Mouse (Mus musculus): Measurements from ENCODE around the gene Sh3bgrl3. TPM values are rescaled to one million over a fixed set of nuclear protein-coding genes. Genes with fewer than 3 reads are reported as not detected.

Gene Sh3bgrl3
- polyA plus RNA-seq, 1 experiment from 2014 or later, result 1,117 TPM

DNA sequence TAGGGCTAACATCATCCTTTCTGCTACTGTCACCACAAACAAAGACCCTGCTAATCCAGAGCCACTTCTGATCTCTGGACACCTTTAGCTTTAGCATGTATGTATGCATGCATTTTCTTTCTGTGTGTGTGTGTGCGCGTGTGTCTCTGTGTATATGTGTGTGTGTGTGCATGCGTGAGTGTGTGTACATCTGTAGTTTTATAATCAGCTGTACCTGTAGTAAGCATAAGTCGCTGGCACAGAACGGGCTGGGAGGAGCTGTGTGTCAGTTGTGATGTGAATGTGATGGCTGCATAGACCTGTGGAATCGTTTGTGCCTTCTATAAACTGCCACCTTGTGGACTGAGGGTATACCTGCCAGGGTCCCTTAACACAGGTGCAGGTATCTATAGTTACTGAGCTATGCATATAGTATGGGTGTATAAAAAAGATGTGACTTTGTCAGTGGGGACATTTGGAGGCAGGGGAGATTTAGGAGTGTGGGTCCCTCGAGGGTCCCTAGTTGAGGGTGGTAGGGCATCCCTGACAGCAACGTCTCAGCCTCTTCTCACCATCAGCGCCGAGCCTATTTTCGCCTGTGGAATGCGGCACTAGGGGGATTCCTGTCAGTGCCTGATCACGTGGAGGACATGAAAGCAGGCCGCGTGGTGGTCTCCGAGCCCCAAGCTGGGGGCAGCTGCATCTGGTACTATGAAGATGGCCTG is 37.9 kb downstream of the Sh3bgrl3 start:
- 89% methylated on average over 12 of the region's 16 CpGs for whole genome bisulfite sequencing (ENCODE audit: missing documents)
- no peak overlapping the region for H3K27ac ChIP-seq

DNA sequence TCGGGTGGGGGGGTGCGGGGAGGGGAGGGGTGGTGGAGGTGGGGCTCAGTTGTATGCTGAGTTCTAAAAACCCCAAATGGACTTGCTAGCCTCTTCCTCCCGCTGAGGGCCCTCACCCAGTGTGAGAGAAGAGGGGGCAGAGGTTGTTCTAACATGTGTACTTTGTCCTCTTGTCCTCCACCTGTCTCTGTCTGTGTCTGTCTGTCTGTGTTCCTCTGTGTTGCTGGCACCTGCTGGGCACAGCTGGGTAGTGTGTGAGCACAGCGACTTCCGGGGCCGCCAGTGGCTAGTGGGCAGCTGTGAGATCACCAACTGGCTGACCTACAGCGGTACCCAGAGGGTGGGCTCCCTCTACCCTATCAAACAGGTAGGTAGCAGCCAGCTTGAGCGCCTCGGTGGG is 39.6 kb downstream of the Sh3bgrl3 start:
- H3K27ac ChIP-seq, result no peak overlapping the region
- WGBS (ENCODE audit: missing documents), result 94% methylated on average over 8 of the region's 9 CpGs

More for the DNA sequence above, 37.9 kb downstream of the Sh3bgrl3 start:
- Histone ChIP-seq H3K4me3 (ENCODE audit: inconsistent target) (no peak overlapping the region), H3K36me3 (ENCODE audit: inconsistent target) (no peaks in the 10 kb centered on the region; the same call in 1 of the 2 replicates), H3K79me2 (ENCODE audit: inconsistent target) (peaks cover 25% of the 10 kb centered on the region)

GRCm38 (mm10) chr4:134087412-134087811 is 41.2 kb downstream of the Sh3bgrl3 start:
- Histone ChIP-seq H3K36me3 (ENCODE audit: inconsistent target) (no peaks in the 10 kb centered on the region), H3K4me3 (ENCODE audit: inconsistent target) (no peak overlapping the region), H3K79me2 (ENCODE audit: inconsistent target) (no peaks in the 10 kb centered on the region), H3K27ac (no peak overlapping the region)
- 21% methylated on average over 7 of the region's 7 CpGs for WGBS (ENCODE audit: missing documents)

More for the DNA sequence above, 39.6 kb downstream of the Sh3bgrl3 start:
- H3K4me3 ChIP-seq (ENCODE audit: inconsistent target), result no peak overlapping the region
- no peaks in the 10 kb centered on the region; the same call in 1 of the 2 replicates for H3K36me3 ChIP-seq (ENCODE audit: inconsistent target)
- peaks cover 15% of the 10 kb centered on the region for H3K79me2 ChIP-seq (ENCODE audit: inconsistent target)

- WGBS (ENCODE audit: missing documents), result 89% methylated on average over 4 of the region's 4 CpGs
- Histone ChIP-seq H3K36me3 (ENCODE audit: inconsistent target) (no peaks in the 10 kb centered on the region), H3K4me3 (ENCODE audit: inconsistent target) (no peak overlapping the region), H3K79me2 (ENCODE audit: inconsistent target) (no peaks in the 10 kb centered on the region), H3K27ac (no peak overlapping the region)
Measured at GRCm38 (mm10) chr4:134084999-134085398, 43.6 kb downstream of the Sh3bgrl3 start.

DNA sequence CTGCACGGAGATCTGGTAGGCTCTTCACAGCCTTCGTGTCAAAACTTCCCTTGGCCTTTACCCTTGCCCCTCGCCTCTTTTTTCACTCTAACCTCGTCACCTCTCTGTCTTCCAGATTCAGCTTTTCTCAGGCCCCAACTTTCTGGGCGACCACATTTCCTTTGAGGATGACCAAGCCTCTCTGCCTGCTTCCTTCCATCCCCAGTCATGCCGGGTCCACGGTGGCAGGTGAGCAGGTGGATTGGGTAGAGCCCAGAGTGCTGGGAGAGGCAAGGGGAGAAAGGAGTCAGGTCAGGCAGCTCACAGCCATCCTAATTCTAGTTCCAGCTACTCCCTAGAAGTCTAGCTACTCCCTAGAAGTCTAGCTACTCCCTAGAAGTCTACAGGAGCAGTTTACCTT is 46.1 kb downstream of the Sh3bgrl3 start:
- 10% methylated on average over 7 of the region's 7 CpGs for WGBS (ENCODE audit: missing documents)
- Histone ChIP-seq H3K4me3 (ENCODE audit: inconsistent target) (no peak overlapping the region), H3K36me3 (ENCODE audit: inconsistent target) (no peaks in the 10 kb centered on the region), H3K79me2 (ENCODE audit: inconsistent target) (no peaks in the 10 kb centered on the region), H3K27ac (no peak overlapping the region)

DNA sequence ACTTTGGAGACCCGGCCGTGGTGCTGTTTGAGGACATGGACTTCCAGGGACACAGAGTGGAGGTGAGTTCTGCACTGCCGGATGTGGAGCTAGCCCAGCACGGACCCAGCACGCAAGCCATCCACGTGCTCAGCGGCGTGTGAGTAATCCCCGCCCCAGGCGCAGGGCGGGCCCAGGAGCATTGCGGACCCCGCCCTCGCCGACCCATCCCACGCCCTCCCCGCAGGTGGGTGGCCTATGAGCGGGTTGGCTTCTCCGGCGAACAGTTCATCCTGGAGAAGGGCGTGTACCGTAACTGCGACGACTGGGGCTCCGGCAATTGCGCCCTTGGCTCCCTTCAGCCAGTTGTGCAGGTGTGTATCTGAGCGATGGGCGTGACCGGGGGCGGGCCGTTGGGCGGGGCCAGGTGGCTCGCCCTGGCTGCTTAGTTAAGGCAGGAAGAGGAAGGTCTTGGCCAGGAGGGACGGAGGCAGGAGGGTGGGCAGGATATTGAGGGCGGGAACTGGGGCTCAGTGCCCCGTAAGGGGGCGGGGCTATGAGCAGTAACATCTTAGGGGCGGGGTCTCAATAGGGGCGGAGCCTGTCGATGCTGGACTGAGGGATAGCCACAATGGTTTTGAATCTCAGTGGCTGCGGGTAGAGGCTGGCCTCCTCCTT is 46.7 kb downstream of the Sh3bgrl3 start:
- Histone ChIP-seq H3K36me3 (ENCODE audit: inconsistent target) (no peaks in the 10 kb centered on the region), H3K4me3 (ENCODE audit: inconsistent target) (no peak overlapping the region), H3K79me2 (ENCODE audit: inconsistent target) (no peaks in the 10 kb centered on the region), H3K27ac (no peak overlapping the region)
- 3% methylated on average over 41 of the region's 41 CpGs for WGBS (ENCODE audit: missing documents)

DNA sequence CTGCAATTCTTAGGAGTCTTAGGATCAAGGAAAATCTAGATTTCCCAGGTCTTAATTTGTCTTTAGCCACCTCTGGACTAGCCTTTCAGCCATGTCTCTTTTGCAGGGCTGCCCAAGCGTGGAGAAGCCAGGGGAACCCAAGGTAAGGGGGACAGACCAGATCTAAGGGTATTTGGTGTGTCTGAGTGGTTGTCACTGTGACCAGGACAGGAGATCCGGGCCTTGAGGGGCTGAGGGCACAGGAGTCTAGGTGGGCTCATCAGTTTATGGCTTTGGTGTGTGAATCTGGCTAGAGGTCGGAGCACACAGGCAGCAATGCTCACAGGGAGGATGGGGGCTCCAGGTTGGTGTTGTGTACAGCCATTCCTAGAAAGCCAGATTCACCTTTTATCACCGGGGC is 47.9 kb downstream of the Sh3bgrl3 start:
- H3K4me3 ChIP-seq (ENCODE audit: inconsistent target), result no peak overlapping the region

DNA sequence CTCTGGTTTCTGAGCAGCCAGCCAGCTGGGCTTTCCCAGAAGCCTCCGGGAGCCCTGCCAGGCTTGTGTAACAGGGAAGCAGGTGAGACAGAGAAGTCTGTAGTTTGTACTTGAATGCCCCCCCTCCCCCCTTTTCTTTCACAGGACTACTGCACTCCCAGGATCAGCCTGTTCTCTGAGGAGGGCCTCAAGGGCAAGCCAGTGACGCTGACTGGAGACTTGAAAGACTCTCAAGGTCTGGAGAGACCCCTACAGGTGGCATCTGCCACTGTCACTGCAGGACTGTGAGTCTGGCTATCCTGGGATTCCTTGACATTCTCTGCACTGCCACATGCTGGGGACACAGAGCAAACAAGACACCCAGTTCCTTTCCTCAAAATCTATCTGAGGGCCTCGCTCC is 49.9 kb downstream of the Sh3bgrl3 start:
- Histone ChIP-seq H3K27ac (no peak overlapping the region), H3K4me3 (ENCODE audit: inconsistent target) (no peak overlapping the region), H3K36me3 (ENCODE audit: inconsistent target) (no peaks in the 10 kb centered on the region), H3K79me2 (ENCODE audit: inconsistent target) (no peaks in the 10 kb centered on the region)
- WGBS (ENCODE audit: missing documents), result 50% methylated on average over 3 of the region's 3 CpGs

More for the DNA sequence above, 47.9 kb downstream of the Sh3bgrl3 start:
- WGBS (ENCODE audit: missing documents), result 76% methylated on average over 4 of the region's 4 CpGs
- no peaks in the 10 kb centered on the region for H3K36me3 ChIP-seq (ENCODE audit: inconsistent target)
- H3K27ac ChIP-seq, result no peak overlapping the region
- no peaks in the 10 kb centered on the region for H3K79me2 ChIP-seq (ENCODE audit: inconsistent target)

Other genes starting within 250 kb of the Sh3bgrl3 start
- 43.0 to 72.5 TPM (median 71.4 TPM) in 3 replicates for gene Rps6ka1, start 241.0 kb downstream of the Sh3bgrl3 start, polyA plus RNA-seq (2018)
- 146 to 287 TPM (median 209 TPM) in 3 replicates for gene Hmgn2, start 160.1 kb downstream of the Sh3bgrl3 start, polyA plus RNA-seq (2018)
- gene Dhdds, start 127.9 kb downstream of the Sh3bgrl3 start, polyA plus RNA-seq (2018), result 22.8 to 27.1 TPM (median 25.6 TPM) in 3 replicates
- not detected in 3 replicates for gene Lin28a, start 109.9 kb downstream of the Sh3bgrl3 start, polyA plus RNA-seq (2018)
- gene Zfp683, start 75.0 kb downstream of the Sh3bgrl3 start, polyA plus RNA-seq (2018), result not detected in 3 replicates
- not detected in 3 replicates for gene Crybg2, start 68.0 kb downstream of the Sh3bgrl3 start, polyA plus RNA-seq (2018)
- 559 to 720 TPM (median 599 TPM) in 3 replicates for gene Cd52, start 33.7 kb downstream of the Sh3bgrl3 start, polyA plus RNA-seq (2018)
- 1.0 to 3.2 TPM (median 1.3 TPM) in 3 replicates for gene Ubxn11, start 26.2 kb downstream of the Sh3bgrl3 start, polyA plus RNA-seq (2018)
- gene Cep85, start 58.3 kb upstream of the Sh3bgrl3 start, polyA plus RNA-seq (2018), result 8.6 to 12.9 TPM (median 8.8 TPM) in 3 replicates
- gene Gm7534, start 74.2 kb upstream of the Sh3bgrl3 start, polyA plus RNA-seq (2018), result not detected in 3 replicates
- not detected in 3 replicates for gene Catsper4, start 98.6 kb upstream of the Sh3bgrl3 start, polyA plus RNA-seq (2018)
- gene Cnksr1, start 109.6 kb upstream of the Sh3bgrl3 start, polyA plus RNA-seq (2018), result not detected in 3 replicates
- gene E130218I03Rik, start 114.9 kb upstream of the Sh3bgrl3 start, polyA plus RNA-seq (2018), result not detected in 3 replicates
- 3.8 to 10.0 TPM (median 4.8 TPM) in 3 replicates for gene Zfp593, start 116.8 kb upstream of the Sh3bgrl3 start, polyA plus RNA-seq (2018)
- not detected in 3 replicates for gene Gm30191, start 118.1 kb upstream of the Sh3bgrl3 start, polyA plus RNA-seq (2018)
- not detected in 3 replicates for gene Grrp1, start 125.3 kb upstream of the Sh3bgrl3 start, polyA plus RNA-seq (2018)
- gene Pdik1l, start 159.1 kb upstream of the Sh3bgrl3 start, polyA plus RNA-seq (2018), result 8.8 to 8.9 TPM (median 8.9 TPM) in 3 replicates
- not detected in 3 replicates for gene Trim63, start 186.3 kb upstream of the Sh3bgrl3 start, polyA plus RNA-seq (2018)
- not detected in 3 replicates for gene Slc30a2, start 214.4 kb upstream of the Sh3bgrl3 start, polyA plus RNA-seq (2018)

Measured in macrophage (primary cell).